Mouse (Mus musculus) left cerebral cortex, postnatal 36 days (tissue): Measurements from ENCODE around the gene Fam171a2. TPM values are rescaled to one million over a fixed set of nuclear protein-coding genes. Genes with fewer than 3 reads are reported as not detected.
A peak's percentile ranks its signal among the peaks of the same experiment; 100 is the strongest.

Experiments used
- DNase-seq, 2 experiments: peaks; one replicate each; pipeline ENCODE4 v3.0.0; 2021 to 2022; ENCODE audit warnings: low spot score in 2 of 2, mixed read lengths in 1 of 2
- intact Hi-C: fragments of 180-260 bp; cut with DNase I; formaldehyde crosslinking; loops from one replicate; pipeline ENCODE4 v1.15.1; 2025
- total RNA-seq, 2 experiments: library from RNA; stranded (reverse); gene quantifications; 2 replicates each; pipeline ENCODE4 v1.2.3; 2021

The Fam171a2 gene
- total RNA-seq: 100 to 1,000 TPM; 116 to 117 TPM

- intact Hi-C loops: no loop called here
- peak; percentile 79 to 85 for DNase-seq
These were observed at the start of gene Fam171a2 for GRCm38 (mm10) chr11:102447497-102447896. Fam171a2 (minus strand) TSS chr11:102447682.

DNA sequence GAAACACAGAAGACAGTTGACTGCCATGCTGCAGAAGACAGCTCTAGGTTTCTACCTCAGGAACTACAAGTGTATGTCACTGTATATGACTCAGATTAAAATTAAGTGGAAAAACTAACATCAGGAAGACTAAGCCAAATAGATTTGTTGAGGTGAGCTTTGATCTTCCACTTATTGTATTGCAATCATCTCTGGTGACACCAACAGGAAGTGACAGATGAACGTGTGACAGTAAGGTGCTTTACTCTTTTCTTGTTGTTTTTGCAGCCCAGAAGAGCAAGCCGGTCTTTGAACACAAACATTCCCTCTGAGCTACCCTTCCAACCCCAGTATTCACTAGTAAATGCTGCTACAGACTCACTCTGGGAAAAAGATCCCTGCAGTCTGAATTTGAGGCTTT, 49.2 kb upstream of the Fam171a2 start:
- no peak for DNase-seq
- intact Hi-C loops: no loop called here

- intact Hi-C loops: no loop called here
These were observed 48.7 kb upstream of the Fam171a2 start for GRCm38 (mm10) chr11:102496206-102496605.

GRCm38 (mm10) chr11:102495742-102496141, 48.3 kb upstream of the Fam171a2 start:
- no peak for DNase-seq
- intact Hi-C loops: no loop called here

More at GRCm38 (mm10) chr11:102496206-102496605, 48.7 kb upstream of the Fam171a2 start:
- DNase-seq: no peak

- DNase-seq: no peak
- intact Hi-C loops: no loop called here
These were observed 47.6 kb upstream of the Fam171a2 start for GRCm38 (mm10) chr11:102495114-102495513.

DNA sequence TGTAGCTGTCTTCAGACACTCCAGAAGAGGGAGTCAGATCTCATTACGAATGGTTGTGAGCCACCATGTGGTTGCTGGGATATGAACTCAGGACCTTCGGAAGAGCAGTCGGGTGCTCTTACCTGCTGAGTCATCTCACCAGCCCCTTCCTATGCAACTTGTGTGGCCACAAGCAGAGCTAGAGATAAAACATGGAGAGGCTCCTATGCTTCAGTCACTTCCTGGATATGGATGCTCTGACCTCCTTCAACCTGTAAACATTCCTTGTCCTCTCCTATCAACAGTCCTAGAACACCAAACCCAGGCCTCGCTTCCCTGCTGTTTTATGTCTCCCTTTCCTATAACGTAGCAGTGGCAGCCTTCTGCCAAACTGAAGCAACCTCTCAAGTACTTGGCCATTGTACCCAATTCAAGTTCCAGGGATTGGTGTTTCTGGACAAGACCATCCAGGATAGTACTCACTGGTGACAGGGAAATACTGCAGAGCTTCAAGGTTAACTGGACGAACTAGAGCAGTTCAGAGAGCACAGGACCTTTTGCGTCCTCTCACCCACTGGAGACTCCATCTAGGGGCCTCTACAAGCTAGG, 46.7 kb upstream of the Fam171a2 start:
- intact Hi-C loops: loop anchor here (5.0 kb wide), 1 partner anchor 158 kb away; no protein-coding TSS in a partner anchor
- no peak for DNase-seq

DNA sequence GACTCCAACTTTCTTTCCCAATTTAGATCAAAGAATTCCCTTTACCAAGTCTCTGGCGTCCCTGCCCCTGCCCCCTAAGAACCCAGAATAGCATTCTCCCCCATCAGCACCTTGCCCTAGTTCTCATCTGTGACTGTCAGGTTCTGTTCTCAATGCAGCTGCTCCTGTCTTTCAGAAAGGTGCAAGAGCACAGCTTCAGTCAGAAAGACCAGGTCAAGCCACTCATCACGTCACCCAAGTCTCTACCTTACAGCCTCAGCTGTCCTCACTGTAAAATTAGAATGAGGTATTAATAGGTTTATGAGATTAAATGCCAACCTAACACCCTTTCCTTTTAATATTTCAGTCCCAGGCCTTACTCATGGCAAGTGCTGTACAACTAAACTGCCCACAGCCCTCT, 45.8 kb upstream of the Fam171a2 start:
- DNase-seq: no peak
- intact Hi-C loops: loop anchor here (5.0 kb wide), 1 partner anchor 159 kb away; no protein-coding TSS in a partner anchor

GRCm38 (mm10) chr11:102487901-102488300, 40.4 kb upstream of the Fam171a2 start:
- intact Hi-C loops: loop anchor here (5.0 to 10.0 kb wide), 2 partner anchors 67 to 84 kb away; partner anchors contain the start of gene Gpatch8
- DNase-seq: no peak

GRCm38 (mm10) chr11:102486733-102487386, 39.4 kb upstream of the Fam171a2 start:
- intact Hi-C loops: loop anchor here (5.0 to 10.0 kb wide), 2 partner anchors 68 to 85 kb away; partner anchors contain the start of gene Gpatch8
- peak in 1 of 2 experiments; percentile 35 for DNase-seq

GRCm38 (mm10) chr11:102481779-102482178, 34.3 kb upstream of the Fam171a2 start:
- intact Hi-C loops: loop anchor here (10.0 kb wide), 1 partner anchor 73 kb away; the partner anchor contains the start of gene Gpatch8
- no peak for DNase-seq

DNA sequence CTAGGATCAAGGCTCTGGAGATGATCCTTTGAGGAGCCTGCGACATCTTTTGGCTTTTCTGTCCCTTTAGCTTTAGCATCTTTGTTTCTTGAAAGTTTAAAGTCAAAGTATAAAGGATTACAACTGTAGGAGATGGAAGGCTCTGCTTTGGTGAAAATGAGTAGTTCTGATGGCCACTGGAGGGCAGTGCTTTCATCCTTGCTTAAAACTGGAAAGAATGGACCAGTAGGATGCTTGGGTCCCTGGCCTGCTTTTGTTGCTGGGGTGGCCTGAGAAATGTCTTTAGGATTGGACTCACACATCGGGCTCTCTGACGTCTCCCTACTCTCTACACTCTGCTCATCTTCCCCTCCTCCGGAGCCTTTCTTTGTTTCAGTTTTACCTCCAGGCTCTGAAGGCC, 33.4 kb upstream of the Fam171a2 start:
- DNase-seq: no peak
- intact Hi-C loops: loop anchor here (10.0 kb wide), 1 partner anchor 74 kb away; the partner anchor contains the start of gene Gpatch8

- DNase-seq: no peak
- intact Hi-C loops: loop anchor here (10.0 kb wide), 1 partner anchor 75 kb away; the partner anchor contains the start of gene Gpatch8
These were observed 32.6 kb upstream of the Fam171a2 start for GRCm38 (mm10) chr11:102480111-102480510.

- intact Hi-C loops: no loop called here
These were observed 32.1 kb upstream of the Fam171a2 start for GRCm38 (mm10) chr11:102479581-102479980.

DNA sequence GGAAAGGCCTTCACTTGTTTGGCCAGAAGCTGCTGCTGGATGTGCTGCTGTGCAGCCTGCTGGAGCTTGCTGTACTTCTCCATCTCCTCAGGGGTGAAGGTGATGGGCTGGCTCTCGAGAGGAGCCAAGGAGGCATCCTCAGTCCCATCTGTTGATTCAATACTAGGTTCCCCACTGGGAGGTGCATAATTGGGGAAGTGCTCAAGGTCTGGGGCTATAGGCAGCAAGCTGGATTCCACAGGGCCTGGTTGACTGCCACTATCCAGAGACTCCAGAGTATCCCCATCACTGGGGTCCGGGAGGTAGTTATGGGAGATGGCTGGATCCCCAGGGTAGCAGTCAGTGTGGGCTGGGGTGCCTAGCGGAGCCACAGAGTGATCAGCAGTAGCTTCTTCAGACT, 31.2 kb upstream of the Fam171a2 start:
- DNase-seq: no peak

More at GRCm38 (mm10) chr11:102479581-102479980, 32.1 kb upstream of the Fam171a2 start:
- no peak for DNase-seq

DNA sequence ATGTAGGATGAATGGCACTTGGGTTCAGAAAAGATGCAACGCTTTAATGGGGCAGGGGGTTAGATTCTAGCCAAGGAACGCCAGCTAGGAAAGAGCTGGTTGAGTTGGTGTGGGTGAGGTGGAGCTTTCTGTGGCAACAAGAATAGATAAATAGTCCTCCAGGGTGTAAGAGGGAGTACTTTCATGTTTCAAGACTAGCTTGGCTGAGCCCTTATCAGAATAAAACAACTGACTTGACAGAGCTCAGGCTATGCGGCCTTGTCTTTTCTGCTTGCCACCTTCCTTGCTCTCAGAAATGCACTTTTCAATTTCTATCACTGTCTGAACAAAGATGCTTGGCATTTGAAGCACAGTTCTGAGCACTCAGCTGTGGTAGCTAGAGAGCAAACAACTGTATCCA, 27.5 kb upstream of the Fam171a2 start:
- intact Hi-C loops: no loop called here
- no peak for DNase-seq

More for the DNA sequence above, 31.2 kb upstream of the Fam171a2 start:
- intact Hi-C loops: no loop called here

- DNase-seq: no peak
These were observed 22.3 kb upstream of the Fam171a2 start, which contains the start of gene Itga2b for GRCm38 (mm10) chr11:102469648-102470357. Itga2b (minus strand) TSS chr11:102470122.

GRCm38 (mm10) chr11:102467041-102467631, 19.7 kb upstream of the Fam171a2 start:
- intact Hi-C loops: no loop called here
- DNase-seq: peak; percentile 90 to 92

More at GRCm38 (mm10) chr11:102469648-102470357, 22.3 kb upstream of the Fam171a2 start, which contains the start of gene Itga2b:
- intact Hi-C loops: no loop called here

GRCm38 (mm10) chr11:102465713-102466436, 18.4 kb upstream of the Fam171a2 start:
- intact Hi-C loops: no loop called here
- DNase-seq: peak; percentile 60 to 72

GRCm38 (mm10) chr11:102464901-102465300, 17.4 kb upstream of the Fam171a2 start:
- intact Hi-C loops: no loop called here
- DNase-seq: no peak
